In genomic region chr7:119793586-119794250, GRCm38 (mm10) we compare ENCODE assay signal across 8 mouse cellular contexts. TPM values are rescaled to one million over a fixed set of nuclear protein-coding genes. Genes with fewer than 3 reads are reported as not detected.
DNase-seq lines count a peak whose midpoint lies in the region; ATAC-seq and TF ChIP-seq lines count a peak whose summit lies in the region.

Rexo5 (plus strand) TSS chr7:119794006.
Eri2 (minus strand) TSS chr7:119794058.

- no peaks in the 10 kb centered on the region for H3K9me3 ChIP-seq in heart, embryonic 13.5 days
- no peaks in the 10 kb centered on the region for H3K9me3 ChIP-seq in kidney, postnatal 0 days (replicated peaks; ENCODE audit: low read length)
- H3K9me3 ChIP-seq in liver, embryonic 14.5 days (ENCODE audit: control insufficient read depth, low read length): no peaks in the 10 kb centered on the region
- H3K9me3 ChIP-seq in stomach, embryonic 15.5 days: no peaks in the 10 kb centered on the region

- TF ChIP-seq CTCF in kidney, postnatal 0 days (IDR thresholded peaks at IDR 0.05; ENCODE audit: low read depth): no peak
- TF ChIP-seq CTCF in liver, embryonic 14.5 days (IDR thresholded peaks at IDR 0.05; ENCODE audit: low read depth): no peak

- ATAC-seq in erythroid progenitor cell, adult 5-6 weeks (replicated peaks; ENCODE audit: low FRiP score, poor library complexity, severe bottlenecking): peak; percentile 97
- ATAC-seq in heart, embryonic 13.5 days (ENCODE audit: extremely low read depth, insufficient number of reproducible peaks, low FRiP score, low TSS enrichment): peak; percentile 90
- peak; percentile 98 for ATAC-seq in kidney, postnatal 0 days (replicated peaks; ENCODE audit: low FRiP score, low read depth)
- ATAC-seq in liver, embryonic 14.5 days (ENCODE audit: insufficient read depth): peak; percentile 96
- peak; percentile 99 for ATAC-seq in stomach, embryonic 15.5 days (ENCODE audit: insufficient read depth, low FRiP score, low read depth)

- peak within 1 kb of the TSS; percentile 92 for H3K4me3 ChIP-seq in brown adipose tissue, adult 24 weeks (ENCODE audit: insufficient read depth, low read depth, low read length)
- peak within 1 kb of the TSS; percentile 84 for H3K4me3 ChIP-seq in heart, embryonic 13.5 days
- peak within 1 kb of the TSS; percentile 59 for H3K4me3 ChIP-seq in kidney, postnatal 0 days (replicated peaks; ENCODE audit: low read depth, low read length)
- peak within 1 kb of the TSS; percentile 74 to 98 for H3K4me3 ChIP-seq in liver, embryonic 14.5 days (ENCODE audit: insufficient read depth in 1 of 2, low read depth in 2 of 2, low read length in 2 of 2)
- peak within 1 kb of the TSS; percentile 75 for H3K4me3 ChIP-seq in stomach, embryonic 15.5 days (replicated peaks)

- H3K4me2 ChIP-seq in heart, embryonic 13.5 days: peak within 1 kb of the TSS; percentile 83
- peak within 1 kb of the TSS; percentile 80 for H3K4me2 ChIP-seq in kidney, postnatal 0 days (ENCODE audit: low read length)
- H3K4me2 ChIP-seq in liver, embryonic 14.5 days (ENCODE audit: low read depth): peak within 1 kb of the TSS; percentile 90
- H3K4me2 ChIP-seq in stomach, embryonic 15.5 days: peak within 1 kb of the TSS; percentile 83

- H3K36me3 ChIP-seq in heart, embryonic 13.5 days: peaks cover 31% of the 10 kb centered on the region
- H3K36me3 ChIP-seq in kidney, postnatal 0 days (ENCODE audit: insufficient read depth, low read length): 0 out of 2 replicates have a peak, but pooled peaks cover 2% of the 10 kb centered on the region
- H3K36me3 ChIP-seq in liver, embryonic 14.5 days (replicated peaks; ENCODE audit: control insufficient read depth, insufficient read depth, low read depth): peaks cover 14% of the 10 kb centered on the region
- 0 out of 2 replicates have a peak, but pooled peaks cover 2% of the 10 kb centered on the region for H3K36me3 ChIP-seq in stomach, embryonic 15.5 days

- DNase-seq in CD8-positive naive resting alpha-beta T cell, adult 2 months (ENCODE audit: low read depth in 2 of 2, low spot score in 2 of 2): peak; percentile 77 to 84
- DNase-seq in kidney, postnatal 0 days (ENCODE audit: low spot score): peak; percentile 95
- peak; percentile 78 to 84 (median 78) for DNase-seq in liver, embryonic 14.5 days (ENCODE audit: low read depth in 3 of 3, low spot score in 3 of 3)
- DNase-seq in neural tube, embryonic 10.5 days (ENCODE audit: extremely low spot score, low spot score): peak; percentile 93

- peak within 1 kb of the TSS; percentile 4; the same call in 1 of the 2 replicates for H3K27ac ChIP-seq in brown adipose tissue, adult 24 weeks (replicated peaks; ENCODE audit: low read depth, low read length)
- H3K27ac ChIP-seq in heart, embryonic 13.5 days (replicated peaks): peak within 1 kb of the TSS; percentile 86
- peak within 1 kb of the TSS; percentile 55 for H3K27ac ChIP-seq in kidney, postnatal 0 days
- H3K27ac ChIP-seq in liver, embryonic 14.5 days: peak within 1 kb of the TSS; percentile 64
- H3K27ac ChIP-seq in stomach, embryonic 15.5 days: peak within 1 kb of the TSS; percentile 86

- H3K4me1 ChIP-seq in brown adipose tissue, adult 24 weeks (ENCODE audit: control insufficient read depth, insufficient read depth, insufficient read length, low read length): 0 out of 2 replicates have a peak, but pooled peaks cover 2% of the 10 kb centered on the region
- peaks cover 16% of the 10 kb centered on the region for H3K4me1 ChIP-seq in heart, embryonic 13.5 days
- H3K4me1 ChIP-seq in kidney, postnatal 0 days (replicated peaks; ENCODE audit: insufficient read depth, low read length): peaks cover 5% of the 10 kb centered on the region; the same call in 1 of the 2 replicates
- peaks cover 0 to 8% of the 10 kb centered on the region in 2 experiments; a peak in 2 of 4 replicates for H3K4me1 ChIP-seq in liver, embryonic 14.5 days (replicated peaks; ENCODE audit: control insufficient read depth in 2 of 2, insufficient read depth in 2 of 2, low read length in 1 of 2)
- no peaks in the 10 kb centered on the region for H3K4me1 ChIP-seq in stomach, embryonic 15.5 days

- peak within 1 kb of the TSS; percentile 90 for H3K9ac ChIP-seq in heart, embryonic 13.5 days
- H3K9ac ChIP-seq in kidney, postnatal 0 days (ENCODE audit: low read depth, low read length): peak within 1 kb of the TSS; percentile 59
- H3K9ac ChIP-seq in liver, embryonic 14.5 days (replicated peaks): peak within 1 kb of the TSS; percentile 78
- H3K9ac ChIP-seq in stomach, embryonic 15.5 days: peak within 1 kb of the TSS; percentile 74

- under 1% methylated on average over 53 of the region's 53 CpGs for WGBS in heart, embryonic 13.5 days
- WGBS in kidney, postnatal 0 days: under 1% methylated on average over 53 of the region's 53 CpGs
- WGBS in liver, embryonic 14.5 days (ENCODE audit: insufficient replicate concordance): under 1% methylated on average over 53 of the region's 53 CpGs
- under 1% methylated on average over 53 of the region's 53 CpGs for WGBS in stomach, embryonic 15.5 days

- no peaks in the 10 kb centered on the region for H3K27me3 ChIP-seq in heart, embryonic 13.5 days (replicated peaks)
- no peaks in the 10 kb centered on the region for H3K27me3 ChIP-seq in kidney, postnatal 0 days (ENCODE audit: insufficient read depth, low read length)
- H3K27me3 ChIP-seq in liver, embryonic 14.5 days (ENCODE audit: control insufficient read depth, insufficient read depth, low read length): no peaks in the 10 kb centered on the region
- H3K27me3 ChIP-seq in stomach, embryonic 15.5 days (replicated peaks): no peaks in the 10 kb centered on the region

- peak; percentile 28; the same call in 1 of the 2 replicates for TF ChIP-seq EP300 in liver, embryonic 14.5 days (IDR thresholded peaks at IDR 0.05; ENCODE audit: low read depth)

RNA-seq across cellular contexts. Expression of gene Rexo5, which starts in this region (rescaled TPM):
- 5.4 and 8.4 TPM in 2 replicates for polyA plus RNA-seq in brown adipose tissue, adult 24 weeks (2012; ENCODE audit: insufficient read depth, insufficient read length, missing spikeins)
- 21.3 and 31.0 TPM in 2 replicates for total RNA-seq in erythroid progenitor cell, adult 5-6 weeks (2015; ENCODE audit: low replicate concordance)
- total RNA-seq in erythroid progenitor cell, adult 5-6 weeks (2017; ENCODE audit: low replicate concordance): 77.3 and 78.6 TPM in 2 replicates
- 15.3 TPM in 2 replicates for polyA plus RNA-seq in heart, embryonic 13.5 days (2015; fragmentation: Nextera tagmentation; extraction: Ambion mirVana)
- 8.5 and 13.0 TPM in 2 replicates for polyA plus RNA-seq in kidney, postnatal 0 days (2015; fragmentation: Nextera tagmentation; extraction: Ambion mirVana)
- 6.2 and 14.6 TPM in 2 replicates for polyA plus RNA-seq in liver, embryonic 14.5 days (2012; rRNA removed)
- polyA plus RNA-seq in liver, embryonic 14.5 days (2014; fragmentation: Nextera tagmentation; extraction: Ambion mirVana): 6.8 and 11.0 TPM in 2 replicates
- 20.4 and 20.7 TPM in 2 replicates for polyA plus RNA-seq in stomach, embryonic 15.5 days (2015; fragmentation: Nextera tagmentation; extraction: Ambion mirVana)

RNA-seq across cellular contexts. Expression of gene Eri2, which starts in this region (rescaled TPM):
- 3.3 and 5.4 TPM in 2 replicates for polyA plus RNA-seq in brown adipose tissue, adult 24 weeks (2012; ENCODE audit: insufficient read depth, insufficient read length, missing spikeins)
- 15.5 and 21.6 TPM in 2 replicates for total RNA-seq in erythroid progenitor cell, adult 5-6 weeks (2015; ENCODE audit: low replicate concordance)
- 9.4 and 24.1 TPM in 2 replicates for total RNA-seq in erythroid progenitor cell, adult 5-6 weeks (2017; ENCODE audit: low replicate concordance)
- polyA plus RNA-seq in heart, embryonic 13.5 days (2015; fragmentation: Nextera tagmentation; extraction: Ambion mirVana): 12.9 TPM in 2 replicates
- polyA plus RNA-seq in kidney, postnatal 0 days (2015; fragmentation: Nextera tagmentation; extraction: Ambion mirVana): 15.8 and 16.4 TPM in 2 replicates
- 3.4 and 4.3 TPM in 2 replicates for polyA plus RNA-seq in liver, embryonic 14.5 days (2012; rRNA removed)
- polyA plus RNA-seq in liver, embryonic 14.5 days (2014; fragmentation: Nextera tagmentation; extraction: Ambion mirVana): 13.2 and 14.3 TPM in 2 replicates
- 19.2 and 20.0 TPM in 2 replicates for polyA plus RNA-seq in stomach, embryonic 15.5 days (2015; fragmentation: Nextera tagmentation; extraction: Ambion mirVana)

Comparison
In these comparisons a context has a peak if more than half of its experiments do, and no peak if none do; other contexts are left out.
1. Peak in every context shown above with its lines: DNase-seq, ATAC-seq, H3K4me3 ChIP-seq and H3K27ac ChIP-seq.
2. H3K27ac ChIP-seq: peak in every context shown above with its lines; median percentile 86 in heart, embryonic 13.5 days; 86 in stomach, embryonic 15.5 days; 64 in liver, embryonic 14.5 days; 55 in kidney, postnatal 0 days; 4 in brown adipose tissue, adult 24 weeks.